Mouse (Mus musculus) megakaryocyte-erythroid progenitor cell, adult 5-6 weeks (primary cell): ENCODE results near the gene Fam207a. TPM values are rescaled to one million over a fixed set of nuclear protein-coding genes. Genes with fewer than 3 reads are reported as not detected.

Source experiments
- ATAC-seq: replicated peaks from 2 replicates; pipeline ENCODE4 v1.8.0; 2016; ENCODE audit warnings: mild to moderate bottlenecking, inconsistent platforms; ENCODE audit not compliant: severe bottlenecking, poor library complexity, low FRiP score, low TSS enrichment
- total RNA-seq, 2 experiments: library from RNA; stranded (forward) in 1 of 2; stranded (reverse) in 1 of 2; fragments of 200-1000, 215-1000 nt in 1 of 2; fragments of >200 nt in 1 of 2; fragmentation: Nextera tagmentation in 1 of 2; gene quantifications; 2 replicates each; pipeline ENCODE4 v1.2.3; 2014 to 2017

Gene Fam207a
- total RNA-seq, 2 experiments from 2014 or later: 19.8 to 28.5 TPM

- no peak for ATAC-seq
These were observed 21.1 kb upstream of the Fam207a start for GRCm38 (mm10) chr10:77536727-77537126.

GRCm38 (mm10) chr10:77532020-77532413 lies 16.4 kb upstream of the Fam207a start:
- 0 out of 2 replicates have a peak, but pooled peaks have one; percentile 11 for ATAC-seq

- peak; percentile 67 for ATAC-seq
These were observed 15.7 kb upstream of the Fam207a start for GRCm38 (mm10) chr10:77531026-77532019.

- ATAC-seq: 0 out of 2 replicates have a peak, but pooled peaks have one; percentile 21
These were observed 14.6 kb upstream of the Fam207a start, which contains the start of gene Itgb2 for GRCm38 (mm10) chr10:77530140-77530539. TSS of gene Itgb2 (plus strand) at chr10:77530252.

GRCm38 (mm10) chr10:77528634-77529033 lies 13.0 kb upstream of the Fam207a start:
- ATAC-seq: no peak

- ATAC-seq: no peak
These were observed 10.9 kb upstream of the Fam207a start for GRCm38 (mm10) chr10:77526488-77526887.

- ATAC-seq: peak; percentile 31
These were observed 7.7 kb upstream of the Fam207a start for GRCm38 (mm10) chr10:77523321-77523720.

GRCm38 (mm10) chr10:77522746-77523145 lies 7.2 kb upstream of the Fam207a start:
- ATAC-seq: no peak

- ATAC-seq: no peak
These were observed 6.6 kb upstream of the Fam207a start for GRCm38 (mm10) chr10:77522021-77522731.

- ATAC-seq: no peak
These were observed 4.9 kb upstream of the Fam207a start for GRCm38 (mm10) chr10:77520497-77520896.

GRCm38 (mm10) chr10:77519191-77519590 lies 3.6 kb upstream of the Fam207a start:
- no peak for ATAC-seq

GRCm38 (mm10) chr10:77517801-77518200 lies 2.2 kb upstream of the Fam207a start:
- ATAC-seq: no peak

GRCm38 (mm10) chr10:77517066-77517620 lies 1.6 kb upstream of the Fam207a start:
- ATAC-seq: peak; percentile 25; the same call in 1 of the 2 replicates

- no peak; the same call in 1 of the 2 replicates for ATAC-seq
These were observed 880 bp upstream of the Fam207a start for GRCm38 (mm10) chr10:77516379-77516951.

GRCm38 (mm10) chr10:77510225-77510982 lies 5.2 kb downstream of the Fam207a start:
- ATAC-seq: no peak

GRCm38 (mm10) chr10:77509403-77510187 lies 6.0 kb downstream of the Fam207a start:
- ATAC-seq: peak; percentile 73

- no peak for ATAC-seq
These were observed 6.8 kb downstream of the Fam207a start for GRCm38 (mm10) chr10:77508744-77509143.

- no peak for ATAC-seq
These were observed 7.8 kb downstream of the Fam207a start for GRCm38 (mm10) chr10:77507779-77508178.
